Mouse (Mus musculus) kidney, postnatal 10 days (tissue): ENCODE measurements at regions not wholly inside any gene's neighbourhood (a gene's known extent, or its start where the extent isn't known, plus 50 kb on each side); places are given as distances from the start of the nearest gene placed in this dataset.

Experiments used
- DNase-seq: peaks from one replicate; pipeline ENCODE4 v3.0.0; 2021; ENCODE audit warnings: mixed read lengths

GRCm38 (mm10) chr11:45795322-45795721, 56.5 kb upstream of the Clint1 start:
- no peak for DNase-seq

GRCm38 (mm10) chr11:45795731-45796130, 56.1 kb upstream of the Clint1 start:
- DNase-seq = peak; percentile 83

- peak; percentile 33 for DNase-seq
Measured at GRCm38 (mm10) chr11:45799732-45800386, 52.0 kb upstream of the Clint1 start.
